Mouse (Mus musculus): Measurements from ENCODE around the gene Herc3. TPM values are rescaled to one million over a fixed set of nuclear protein-coding genes. Genes with fewer than 3 reads are reported as not detected.
A peak's percentile ranks its signal among the peaks of the same experiment; 100 is the strongest.
"Not testable (repeated sequence)": the region's sequence is repeated elsewhere in the genome, so short reads cannot be mapped to it uniquely, and the experiment has no call there.

Gene Herc3
- polyA plus RNA-seq (2012; rRNA removed): 16.1 and 17.4 TPM in 2 replicates
- polyA plus RNA-seq (2014; fragmentation: Nextera tagmentation; extraction: Ambion mirVana): 7.8 and 10.0 TPM in 2 replicates

DNA sequence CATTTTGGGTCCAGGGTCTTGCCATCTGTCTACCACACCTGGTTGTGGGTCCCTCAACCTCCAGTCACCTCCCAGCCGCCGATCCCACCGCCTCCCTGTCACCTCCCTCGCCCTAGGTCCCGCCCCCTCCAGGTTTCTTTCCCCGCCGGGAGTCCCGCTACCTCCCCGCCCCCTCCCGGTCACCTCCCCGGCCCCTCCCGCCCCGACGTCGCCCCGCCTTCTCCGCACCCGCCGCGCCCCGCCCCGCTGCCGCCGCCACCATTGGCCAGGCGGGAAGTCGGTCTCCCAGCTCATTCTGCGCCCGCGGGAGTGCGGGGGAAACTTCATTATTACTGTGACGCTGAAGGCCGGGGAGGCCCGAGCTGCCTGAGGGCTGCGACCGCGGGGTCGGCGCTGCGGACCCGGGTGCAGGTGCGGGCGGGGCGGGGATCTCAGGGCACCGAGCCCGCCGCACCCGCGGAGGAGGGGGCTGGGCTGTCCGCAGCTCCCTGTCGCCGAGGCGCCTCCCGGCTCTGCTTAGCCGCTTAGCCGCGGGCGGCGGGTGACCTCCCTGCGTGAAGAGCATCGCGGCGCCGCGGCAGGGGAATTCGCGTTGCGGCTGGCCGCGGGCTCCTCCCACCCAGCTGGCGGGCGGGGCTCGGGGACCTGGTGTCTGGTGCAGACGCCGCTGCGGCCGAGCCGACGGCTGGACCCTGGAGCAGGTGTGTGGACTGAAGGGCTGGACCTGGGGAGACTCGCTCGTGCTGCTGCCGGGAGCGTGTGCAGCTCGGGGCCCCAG is at the start of gene Herc3:
TSS of gene Herc3 (plus strand) at position 234 of the 778 bp plus-strand sequence.
- under 1% methylated on average over 34 of the region's 83 CpGs for WGBS
- Histone ChIP-seq H3K27me3 (ENCODE audit: control insufficient read depth, insufficient read depth, low read length) (no peaks in the 10 kb centered on the region), H3K4me3 (replicated peaks; ENCODE audit: low read length) (peak within 1 kb of the TSS; percentile 76), H3K27ac (replicated peaks; ENCODE audit: low read depth, low read length) (0 out of 2 replicates have a peak within 1 kb of the TSS, but pooled peaks have one; percentile 63), H3K36me3 (ENCODE audit: control insufficient read depth, insufficient read depth, low read length) (no peaks in the 10 kb centered on the region), H3K4me2 (replicated peaks; ENCODE audit: low read depth, low read length, severe bottlenecking) (peak within 1 kb of the TSS; percentile 85), H3K9me3 (ENCODE audit: control insufficient read depth, low read length) (no peaks in the 10 kb centered on the region), H3K9ac (ENCODE audit: low read depth, low read length, severe bottlenecking) (peak within 1 kb of the TSS; percentile 75), H3K4me1 (ENCODE audit: control insufficient read depth, insufficient read depth, low read length) (peaks cover 3% of the 10 kb centered on the region; the same call in 1 of the 2 replicates)
- TF ChIP-seq POLR2A (IDR thresholded peaks at IDR 0.05; ENCODE audit: borderline replicate concordance, extremely low read depth, insufficient read depth, insufficient read length): no peak
- DNase-seq (ENCODE audit: low spot score) (peak; percentile 16), ATAC-seq (ENCODE audit: low FRiP score, low read depth) (peak; percentile 81)

DNA sequence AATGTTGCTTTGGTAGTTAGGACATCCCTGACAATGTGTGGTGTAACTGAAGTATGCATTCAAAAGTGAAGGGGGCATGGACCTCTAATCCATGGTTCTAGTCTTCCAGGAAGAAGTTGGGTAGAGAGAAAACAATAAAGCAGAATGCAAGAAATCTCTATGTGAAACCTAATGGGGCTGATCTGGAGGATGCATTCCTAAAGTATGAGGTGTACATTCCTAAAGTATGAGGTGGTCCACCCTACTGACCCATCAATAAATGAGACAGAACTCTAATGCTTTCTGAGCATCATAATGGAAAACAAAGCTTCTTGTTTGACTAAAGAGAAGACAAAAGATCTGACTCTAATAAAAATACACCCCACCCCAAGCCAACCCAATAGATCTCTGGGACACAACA is 29.9 kb upstream of the Herc3 start:
- ATAC-seq (ENCODE audit: low FRiP score, low read depth): no peak
- no peaks in the 10 kb centered on the region for H3K27me3 ChIP-seq (ENCODE audit: control insufficient read depth, insufficient read depth, low read length)
- H3K4me3 ChIP-seq (replicated peaks; ENCODE audit: low read length): no peak overlapping the region
- no peaks in the 10 kb centered on the region for H3K9me3 ChIP-seq (ENCODE audit: control insufficient read depth, low read length)
- H3K36me3 ChIP-seq (ENCODE audit: control insufficient read depth, insufficient read depth, low read length): no peaks in the 10 kb centered on the region
- H3K4me1 ChIP-seq (ENCODE audit: control insufficient read depth, insufficient read depth, low read length): no peaks in the 10 kb centered on the region
- no peak for TF ChIP-seq POLR2A (IDR thresholded peaks at IDR 0.05; ENCODE audit: borderline replicate concordance, extremely low read depth, insufficient read depth, insufficient read length)
- no peak overlapping the region for H3K9ac ChIP-seq (ENCODE audit: low read depth, low read length, severe bottlenecking)
- no peak overlapping the region for H3K4me2 ChIP-seq (replicated peaks; ENCODE audit: low read depth, low read length, severe bottlenecking)
- H3K27ac ChIP-seq (replicated peaks; ENCODE audit: low read depth, low read length): no peak overlapping the region
- DNase-seq (ENCODE audit: low spot score): no peak

DNA sequence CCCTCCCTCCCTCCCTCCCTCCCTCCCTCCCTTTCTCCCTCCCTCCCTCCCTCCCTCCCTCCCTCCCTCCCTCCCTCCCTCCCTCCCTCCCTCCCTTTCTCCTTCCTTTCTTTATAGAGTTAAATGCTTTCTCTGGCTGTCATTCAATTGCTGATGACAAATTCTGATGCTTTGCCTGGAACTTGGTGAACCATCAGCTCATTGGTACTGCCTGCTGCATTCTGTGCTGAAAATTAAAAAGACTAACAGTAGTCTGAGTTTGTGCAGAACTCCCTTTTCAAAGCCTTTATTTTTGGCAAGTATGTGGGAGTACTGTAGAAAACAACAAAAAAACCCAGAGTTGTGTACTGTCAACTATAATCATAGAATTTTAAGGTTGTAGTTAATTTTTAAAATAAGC is 16.9 kb upstream of the Herc3 start:
- no peak overlapping the region for H3K9ac ChIP-seq (ENCODE audit: low read depth, low read length, severe bottlenecking)
- H3K36me3 ChIP-seq (ENCODE audit: control insufficient read depth, insufficient read depth, low read length): no peaks in the 10 kb centered on the region
- H3K4me2 ChIP-seq (replicated peaks; ENCODE audit: low read depth, low read length, severe bottlenecking): no peak overlapping the region
- no peaks in the 10 kb centered on the region for H3K9me3 ChIP-seq (ENCODE audit: control insufficient read depth, low read length)
- H3K4me3 ChIP-seq (replicated peaks; ENCODE audit: low read length): no peak overlapping the region
- H3K4me1 ChIP-seq (ENCODE audit: control insufficient read depth, insufficient read depth, low read length): no peaks in the 10 kb centered on the region
- ATAC-seq (ENCODE audit: low FRiP score, low read depth) (no peak), DNase-seq (ENCODE audit: low spot score) (no peak)
- H3K27me3 ChIP-seq (ENCODE audit: control insufficient read depth, insufficient read depth, low read length): no peaks in the 10 kb centered on the region
- no peak overlapping the region for H3K27ac ChIP-seq (replicated peaks; ENCODE audit: low read depth, low read length)
- no peak for TF ChIP-seq POLR2A (IDR thresholded peaks at IDR 0.05; ENCODE audit: borderline replicate concordance, extremely low read depth, insufficient read depth, insufficient read length)

DNA sequence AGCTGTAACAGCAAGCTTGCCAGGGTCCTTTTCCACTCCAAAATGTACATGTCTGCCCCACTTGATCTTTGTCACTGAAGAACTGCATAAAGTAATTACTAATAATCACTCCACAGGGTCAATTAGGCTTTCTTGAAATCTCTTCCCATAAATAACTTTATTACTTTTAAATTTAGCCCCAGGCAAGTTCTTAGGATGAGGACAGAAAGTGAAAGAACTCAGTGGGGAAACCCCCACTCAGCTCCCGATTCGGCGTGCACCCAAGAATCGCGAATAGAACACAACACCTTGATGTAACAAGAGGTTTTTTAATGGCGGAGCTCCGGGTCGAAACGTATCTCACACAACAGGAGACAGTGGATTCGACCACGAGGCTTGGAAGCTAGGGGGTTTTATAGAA is 14.2 kb upstream of the Herc3 start:
- 89% methylated on average over 5 of the region's 11 CpGs for WGBS
- not testable (repeated sequence) for H3K27ac ChIP-seq (replicated peaks; ENCODE audit: low read depth, low read length); H3K4me1 ChIP-seq (ENCODE audit: control insufficient read depth, insufficient read depth, low read length); DNase-seq (ENCODE audit: low spot score); H3K9me3 ChIP-seq (ENCODE audit: control insufficient read depth, low read length); H3K4me3 ChIP-seq (replicated peaks; ENCODE audit: low read length); H3K27me3 ChIP-seq (ENCODE audit: control insufficient read depth, insufficient read depth, low read length); H3K36me3 ChIP-seq (ENCODE audit: control insufficient read depth, insufficient read depth, low read length); H3K9ac ChIP-seq (ENCODE audit: low read depth, low read length, severe bottlenecking); ATAC-seq (ENCODE audit: low FRiP score, low read depth); H3K4me2 ChIP-seq (replicated peaks; ENCODE audit: low read depth, low read length, severe bottlenecking)

DNA sequence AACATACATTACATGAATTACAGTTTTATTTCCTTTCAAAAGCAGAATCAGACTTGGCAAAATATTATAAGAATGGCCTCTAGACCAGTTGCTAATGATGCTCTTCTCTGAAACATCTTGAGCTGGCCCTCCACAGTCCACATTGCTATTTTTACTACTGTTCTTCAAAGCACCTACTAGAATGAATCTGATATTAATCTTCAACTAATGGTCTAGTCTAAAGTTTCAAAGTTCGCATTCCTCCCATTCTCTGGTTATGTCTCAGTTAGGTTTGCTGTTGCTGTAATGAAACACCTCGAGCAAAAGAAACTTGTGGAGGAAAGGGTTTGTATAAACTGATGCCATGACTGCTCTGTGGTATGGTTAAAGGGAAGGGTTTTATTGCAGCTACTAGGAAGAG is 5.6 kb upstream of the Herc3 start:
- DNase-seq (ENCODE audit: low spot score): no peak
- 70% methylated on average over 2 of the region's 2 CpGs for WGBS

More for the DNA sequence above, 5.6 kb upstream of the Herc3 start:
- Histone ChIP-seq H3K4me3 (replicated peaks; ENCODE audit: low read length) (no peak overlapping the region), H3K36me3 (ENCODE audit: control insufficient read depth, insufficient read depth, low read length) (no peaks in the 10 kb centered on the region), H3K9ac (ENCODE audit: low read depth, low read length, severe bottlenecking) (no peak overlapping the region), H3K9me3 (ENCODE audit: control insufficient read depth, low read length) (no peaks in the 10 kb centered on the region), H3K27ac (replicated peaks; ENCODE audit: low read depth, low read length) (no peak overlapping the region), H3K4me1 (ENCODE audit: control insufficient read depth, insufficient read depth, low read length) (no peaks in the 10 kb centered on the region), H3K4me2 (replicated peaks; ENCODE audit: low read depth, low read length, severe bottlenecking) (no peak overlapping the region), H3K27me3 (ENCODE audit: control insufficient read depth, insufficient read depth, low read length) (no peaks in the 10 kb centered on the region)
- TF ChIP-seq POLR2A (IDR thresholded peaks at IDR 0.05; ENCODE audit: borderline replicate concordance, extremely low read depth, insufficient read depth, insufficient read length): no peak
- ATAC-seq (ENCODE audit: low FRiP score, low read depth): no peak

All from limb, embryonic 14.5 days (tissue).